Mouse (Mus musculus) kidney, adult 2 months (tissue): ENCODE data around the gene Lrrc39.

Experiments
- CTCF ChIP-seq: fragments of 200-500 bp; conservative IDR thresholded peaks from 2 replicates; pipeline ENCODE4 v1.5.1; 2011; ENCODE audit warnings: low read depth, mild to moderate bottlenecking, control low read depth, low read length, moderate library complexity, mixed read lengths; ENCODE audit not compliant: insufficient read depth, insufficient read length
- POLR2A ChIP-seq: fragments of 200-500 bp; IDR thresholded peaks from one replicate; pipeline ENCODE4 v1.6.1; 2011; ENCODE audit warnings: low read depth, low read length, control low read depth

- TF ChIP-seq CTCF (no peak), POLR2A (no peak)
Measured at GRCm38 (mm10) chr3:116551362-116551761, 11.4 kb upstream of the Lrrc39 start.
